Mouse (Mus musculus) right cerebral cortex, postnatal 14 days (tissue): ENCODE measurements at regions not wholly inside any gene's neighbourhood (a gene's known extent, or its start where the extent isn't known, plus 50 kb on each side); places are given as distances from the start of the nearest gene placed in this dataset.

Source experiments
- DNase-seq: peaks from one replicate; pipeline ENCODE4 v3.0.0; 2022

DNA sequence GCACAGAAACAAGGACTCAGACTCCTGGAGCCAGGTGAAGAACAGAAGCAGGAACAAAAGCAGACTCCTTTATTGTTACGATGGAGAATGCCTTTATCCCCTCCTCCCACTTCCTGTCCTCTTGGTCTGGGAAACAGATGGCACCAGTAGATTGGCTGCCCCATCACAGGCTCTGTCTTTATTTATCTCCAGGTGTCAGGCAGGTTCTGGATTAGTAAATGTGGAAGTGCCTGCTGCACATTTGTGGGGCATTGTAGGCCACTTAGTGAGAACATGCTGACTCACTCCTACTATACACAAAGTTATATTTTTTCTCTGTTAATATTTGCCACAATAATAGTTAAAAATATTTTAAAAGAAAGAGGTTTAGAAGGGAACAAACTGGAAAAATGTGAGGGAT lies 426.0 kb downstream of the Tmem161b start:
- DNase-seq, result no peak

DNA sequence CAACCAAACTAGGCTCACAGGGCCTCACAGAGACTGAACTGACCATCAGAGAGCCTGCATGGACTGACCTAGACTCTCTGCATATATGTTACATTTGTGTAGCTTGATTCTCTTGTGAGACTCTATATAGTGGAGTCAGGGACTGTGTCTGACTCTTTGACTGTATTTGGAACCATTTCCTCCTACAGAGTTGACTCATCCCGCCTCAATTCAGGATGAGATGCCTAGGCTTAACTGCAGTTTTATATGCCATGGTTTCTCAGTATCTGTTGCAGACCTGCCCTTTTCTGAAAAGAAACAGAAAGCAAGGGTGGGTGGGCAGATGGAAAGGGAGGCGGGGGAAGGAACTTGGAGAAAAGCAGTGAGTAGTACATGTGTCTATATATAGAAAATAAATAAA lies 441.9 kb downstream of the Tmem161b start:
- no peak for DNase-seq

DNA sequence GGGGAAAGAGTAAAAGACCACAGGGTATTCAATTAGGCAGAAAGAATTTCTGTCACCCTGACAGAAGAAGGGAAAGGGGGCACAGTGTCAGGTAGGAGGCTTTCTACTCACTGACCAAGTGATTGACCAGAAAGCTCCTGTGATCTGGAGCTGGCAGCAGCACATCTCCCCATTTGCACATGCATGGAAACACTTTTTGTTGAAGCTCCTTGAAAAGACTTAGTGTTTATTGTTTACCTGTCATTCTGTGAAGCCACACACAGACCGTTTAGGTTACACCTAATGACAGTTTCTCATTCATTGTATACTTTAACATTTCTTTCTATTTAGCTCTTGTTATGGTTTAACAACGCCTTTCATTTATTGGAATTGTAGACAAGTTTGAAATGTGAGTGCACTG lies 458.9 kb downstream of the Tmem161b start:
- DNase-seq, result no peak

DNA sequence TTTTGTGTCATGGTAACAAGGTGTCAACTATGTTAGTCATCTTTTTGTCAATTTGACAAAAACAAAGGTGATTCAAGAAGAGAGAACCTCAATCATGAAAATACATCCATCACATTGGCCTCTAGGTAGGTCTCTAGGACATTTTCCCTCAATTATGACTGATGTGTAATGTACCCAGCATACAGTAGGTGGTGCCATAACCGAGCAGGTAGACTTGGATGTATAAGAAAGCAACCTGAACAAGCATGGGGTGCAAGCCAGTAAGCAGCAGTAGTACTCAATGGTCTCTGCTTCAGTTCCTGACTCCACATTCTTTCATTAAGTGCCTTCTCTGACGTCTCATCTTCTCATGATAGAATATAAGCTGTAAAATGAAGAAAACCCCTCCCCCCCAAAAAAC lies 463.8 kb downstream of the Tmem161b start:
- DNase-seq, result no peak

DNA sequence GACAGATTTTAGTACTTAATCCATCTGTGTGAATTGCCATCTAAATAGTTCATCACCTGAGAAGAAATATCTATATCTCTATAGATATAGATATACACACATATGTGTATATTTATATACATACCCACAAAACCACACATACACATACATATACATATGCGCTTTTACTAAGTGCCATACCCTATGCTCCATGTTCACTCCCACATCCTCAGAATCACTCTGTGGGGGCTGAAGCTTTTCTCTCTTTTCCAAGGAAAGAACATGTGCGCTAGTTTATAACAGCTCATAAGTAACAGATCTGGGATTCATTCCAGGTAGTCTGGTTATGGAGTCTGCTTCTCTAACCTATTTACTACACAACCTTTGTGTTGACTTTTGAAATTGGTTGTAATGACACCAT lies 471.4 kb downstream of the Tmem161b start:
- DNase-seq, result no peak

DNA sequence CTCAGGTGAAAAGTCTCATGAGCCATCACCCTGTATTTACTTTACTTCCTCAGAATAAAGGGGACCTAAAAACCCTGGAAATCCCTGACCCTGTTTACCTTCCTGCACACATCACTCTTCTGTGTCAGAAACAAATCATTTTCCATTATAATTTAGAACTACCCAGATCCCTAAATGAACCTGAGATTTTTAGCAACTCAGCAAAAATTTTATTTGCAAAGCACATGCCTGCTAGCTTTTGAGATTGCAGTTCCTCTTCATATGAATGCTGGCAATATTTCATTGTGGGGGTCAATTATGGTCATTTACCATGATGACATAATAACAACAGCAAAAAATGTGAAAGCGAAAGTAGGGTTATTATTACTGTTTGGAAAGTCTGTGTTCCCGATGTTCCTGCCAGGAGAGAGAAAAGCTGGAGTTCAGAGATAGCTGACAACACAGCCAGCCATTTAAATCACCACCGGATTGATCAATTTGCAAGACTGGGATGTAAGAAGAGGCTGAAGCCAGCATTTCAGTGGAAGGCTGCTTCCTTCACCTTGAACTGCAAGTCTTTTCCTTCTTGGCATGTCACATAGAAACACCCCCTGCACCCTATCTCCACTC lies 476.5 kb downstream of the Tmem161b start:
- DNase-seq, result no peak

DNA sequence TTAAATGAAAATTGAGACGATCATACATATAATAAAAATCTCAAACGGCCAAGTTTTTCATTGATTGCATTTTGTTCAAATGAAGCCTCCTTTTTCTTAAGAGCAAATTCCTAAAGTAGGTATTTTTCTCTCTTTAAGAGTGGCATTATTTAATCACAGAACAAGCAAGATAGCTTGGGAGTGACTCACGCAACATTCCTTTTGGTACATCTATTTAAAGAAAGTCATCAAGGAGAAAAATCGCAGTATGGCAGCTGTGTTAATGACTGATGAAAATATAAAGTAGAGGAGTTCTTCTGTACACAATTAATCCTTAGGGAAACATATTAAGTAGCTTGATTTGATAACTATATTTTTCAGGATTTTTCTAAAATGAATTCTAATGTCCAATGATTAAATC lies 448.0 kb upstream of the Ccnh start:
- DNase-seq, result no peak

DNA sequence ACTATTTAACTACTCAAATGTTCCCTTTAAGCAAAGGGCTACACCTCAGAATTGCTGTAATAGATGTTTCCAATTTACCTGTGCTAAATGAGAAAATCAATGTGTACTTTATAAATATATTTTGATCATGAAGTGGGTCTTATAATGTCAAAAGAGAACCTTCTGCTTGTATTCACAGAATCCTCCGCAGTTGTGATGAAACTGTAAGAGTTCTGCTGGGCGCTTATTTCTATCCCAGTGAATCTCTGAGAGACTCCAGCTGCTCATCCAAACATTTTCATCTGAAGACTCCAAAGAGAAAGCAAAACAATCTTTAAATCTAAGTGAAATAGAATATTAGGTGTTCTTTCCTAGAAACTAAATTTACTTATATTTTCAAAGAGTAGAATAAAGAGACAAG lies 440.9 kb upstream of the Ccnh start:
- DNase-seq, result no peak

DNA sequence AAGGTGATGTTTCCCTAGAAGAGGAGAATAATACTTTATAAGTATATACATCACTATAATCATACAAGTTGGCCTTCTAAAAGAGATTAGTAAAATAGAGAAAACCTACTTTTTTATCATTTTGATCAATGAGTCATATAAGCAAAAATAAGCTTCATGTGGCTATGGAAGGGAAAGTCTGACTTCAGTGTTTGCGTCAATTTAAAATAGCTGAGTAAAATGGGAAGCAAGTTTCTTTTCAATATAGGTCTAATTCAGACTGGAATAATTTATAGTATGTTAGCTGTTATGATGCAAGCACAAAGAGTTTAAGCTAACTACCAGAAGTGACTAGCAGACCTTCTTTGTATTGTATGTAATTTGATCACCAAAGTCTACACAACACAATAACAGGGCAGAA lies 440.0 kb upstream of the Ccnh start:
- no peak for DNase-seq

DNA sequence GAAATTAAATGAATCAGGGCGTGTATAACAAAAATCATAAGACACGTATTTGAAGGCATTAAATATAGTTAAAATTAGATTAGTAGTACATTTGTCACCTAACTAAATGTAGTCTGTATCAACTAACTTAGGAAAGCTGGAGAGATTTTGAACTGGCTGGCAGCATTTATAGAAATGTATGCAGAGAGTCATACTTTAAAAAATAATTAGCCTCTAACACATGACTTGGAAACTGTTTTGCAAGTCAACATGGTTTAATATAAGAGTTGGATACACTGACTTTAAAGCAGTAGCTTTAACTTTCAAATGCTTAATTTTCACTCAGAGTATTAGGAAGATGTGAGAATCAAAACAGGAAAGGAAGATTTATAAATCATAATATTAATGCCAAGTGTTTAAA lies 439.1 kb upstream of the Ccnh start:
- DNase-seq, result no peak

DNA sequence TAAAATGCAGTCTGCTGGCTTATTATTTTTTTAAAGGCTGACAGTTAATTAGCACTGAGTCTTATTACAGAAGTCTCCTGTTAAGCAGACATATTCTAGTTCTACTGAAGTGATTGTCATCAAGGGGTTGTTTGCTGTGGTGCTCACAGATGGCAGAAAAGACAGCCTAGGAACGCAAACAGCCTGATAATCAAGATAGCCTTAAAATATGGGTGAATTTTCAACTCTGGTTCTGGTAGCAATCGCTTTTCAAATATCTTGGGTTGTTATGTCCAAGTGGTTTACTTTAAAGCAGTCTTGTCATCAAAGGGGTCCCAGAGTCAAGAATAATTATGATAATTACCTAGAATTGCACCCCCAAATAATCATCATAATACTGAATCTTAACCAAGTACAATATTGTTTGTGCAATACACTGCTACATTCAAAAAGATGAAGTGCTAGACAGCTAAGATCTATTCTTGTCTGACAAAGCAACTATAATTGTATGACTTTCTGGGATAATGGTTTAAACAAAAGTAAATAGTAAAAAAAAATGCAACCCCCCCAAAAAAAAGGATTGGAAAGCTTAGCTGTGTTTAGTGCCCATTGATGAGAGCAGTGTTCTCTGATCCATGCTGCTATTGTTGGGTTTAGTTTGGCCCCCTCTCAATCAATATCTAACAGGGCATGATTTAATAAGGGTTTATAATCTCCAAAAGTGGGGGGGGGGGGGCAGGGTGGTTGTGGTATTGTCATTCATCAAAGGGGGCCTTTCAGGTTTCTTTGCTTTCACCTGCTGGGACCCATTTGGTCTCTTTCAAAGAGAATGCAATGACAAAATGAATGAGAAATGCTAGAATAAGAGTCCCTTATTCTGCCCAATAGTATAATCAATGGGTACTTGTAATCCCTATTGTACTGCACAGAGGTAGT lies 437.4 kb upstream of the Ccnh start:
- DNase-seq, result no peak

DNA sequence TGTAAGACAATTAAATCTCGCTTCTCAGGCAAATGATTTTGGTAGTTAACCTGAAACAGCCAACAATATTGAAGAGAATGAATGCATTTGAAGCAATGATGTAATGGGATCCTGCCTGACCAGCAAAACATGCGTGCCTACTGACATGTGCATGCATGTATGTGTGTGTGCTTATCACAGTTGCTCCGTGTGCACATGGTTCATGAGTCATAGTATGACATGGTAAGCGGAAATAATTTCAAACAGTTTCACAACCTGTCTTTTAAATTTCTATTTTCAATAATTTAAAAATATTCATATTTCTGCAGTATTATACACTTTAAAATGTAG lies 436.8 kb upstream of the Ccnh start:
- DNase-seq, result no peak

DNA sequence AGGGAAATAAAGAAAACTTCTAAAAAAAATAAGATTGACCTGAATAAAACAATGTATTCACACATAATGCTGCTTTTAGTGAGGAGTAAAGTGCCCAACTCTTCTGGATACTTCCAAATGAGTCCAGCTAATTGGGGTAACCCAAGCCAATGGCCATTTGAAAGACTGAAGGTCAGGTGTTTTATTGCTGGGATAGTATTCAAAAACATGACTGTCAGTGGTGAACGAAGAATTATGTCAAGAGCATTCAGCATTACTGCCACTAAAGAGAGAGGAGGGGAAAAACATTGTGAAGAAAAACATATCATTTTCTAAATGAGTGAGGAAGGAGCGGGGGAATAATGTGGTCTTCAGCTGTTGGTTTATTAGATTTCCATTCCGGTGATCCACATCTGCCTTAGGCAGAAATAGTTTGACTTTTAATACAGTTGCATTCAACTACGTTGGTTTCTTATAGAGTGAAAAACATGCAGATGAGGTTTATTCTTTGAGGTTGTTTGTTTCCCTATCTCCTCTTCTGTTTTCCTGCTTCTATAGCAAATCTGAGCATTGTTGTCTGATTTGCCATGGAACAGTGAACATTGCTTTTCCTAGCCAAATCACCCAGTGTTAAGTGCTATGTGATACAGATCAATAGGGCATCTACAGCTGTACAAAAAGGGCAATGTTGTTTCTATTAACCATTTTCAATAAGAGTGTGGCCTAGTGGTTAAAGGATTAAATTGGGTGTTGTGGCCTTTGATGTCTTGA lies 435.3 kb upstream of the Ccnh start:
- no peak for DNase-seq

DNA sequence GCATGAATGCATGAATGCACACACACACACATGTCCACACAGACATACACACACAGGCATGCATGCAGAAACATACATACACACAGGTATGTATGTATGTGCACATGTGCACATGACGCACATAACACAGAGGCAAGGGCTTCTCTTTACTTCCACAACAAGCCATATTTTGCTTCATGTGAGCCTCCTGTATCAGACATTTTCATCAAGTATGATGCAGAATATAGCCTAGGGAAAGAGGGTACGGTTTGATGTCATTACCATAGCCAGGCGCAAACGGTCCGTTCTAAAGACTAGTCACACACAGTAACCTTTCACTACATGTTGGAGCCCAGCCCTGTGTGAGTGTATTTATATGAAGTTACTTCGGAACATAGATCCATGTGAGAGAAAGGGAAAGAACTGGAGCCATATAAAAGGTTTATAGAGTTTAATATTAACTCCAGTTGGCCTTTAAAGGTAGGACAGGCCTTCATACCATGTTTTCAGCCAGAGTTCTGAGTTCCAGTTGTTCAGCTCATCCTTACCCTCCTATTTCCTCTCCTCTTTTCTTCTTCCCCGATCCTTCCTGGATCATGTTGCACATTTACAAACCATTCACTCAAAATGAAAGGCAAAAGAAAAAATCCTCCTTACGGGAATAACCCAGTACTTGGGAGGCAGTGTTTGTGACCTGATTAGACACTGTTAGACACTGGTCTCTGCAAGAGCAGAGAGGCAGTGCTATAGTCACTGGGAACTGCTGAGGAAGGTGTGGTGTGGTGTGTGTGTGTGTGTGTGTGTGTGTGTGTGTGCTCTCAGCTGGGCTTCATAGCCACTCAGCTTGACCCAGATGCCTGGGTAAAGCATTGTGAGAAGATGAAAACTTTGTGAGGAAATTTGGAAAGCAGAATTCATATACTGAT lies 434.1 kb upstream of the Ccnh start:
- DNase-seq, result no peak

DNA sequence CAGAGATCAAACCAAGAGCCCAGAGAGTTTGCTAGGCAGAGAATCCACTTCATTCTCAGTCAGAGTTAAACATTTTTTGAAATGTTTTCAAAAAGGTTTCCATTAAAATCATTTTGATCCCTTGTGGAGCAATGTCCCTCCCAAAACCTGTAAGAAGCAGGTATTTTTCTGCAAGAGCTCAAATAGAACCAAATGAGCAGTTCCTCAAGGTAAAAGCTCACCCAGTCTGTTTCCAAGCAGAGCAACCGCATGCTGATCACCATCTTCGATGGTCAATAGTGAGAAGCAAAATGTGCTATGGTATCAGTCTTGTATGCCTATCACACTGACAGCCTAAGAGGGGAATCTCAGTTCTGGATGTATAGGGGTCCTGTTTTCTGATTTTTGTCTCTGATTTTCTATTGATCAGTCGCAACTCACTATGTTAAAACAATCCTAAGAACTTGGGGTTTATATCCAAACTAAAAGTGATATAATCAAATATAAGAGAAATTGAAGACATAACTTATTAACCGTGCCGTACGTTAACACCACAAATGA lies 432.3 kb upstream of the Ccnh start:
- DNase-seq, result no peak

DNA sequence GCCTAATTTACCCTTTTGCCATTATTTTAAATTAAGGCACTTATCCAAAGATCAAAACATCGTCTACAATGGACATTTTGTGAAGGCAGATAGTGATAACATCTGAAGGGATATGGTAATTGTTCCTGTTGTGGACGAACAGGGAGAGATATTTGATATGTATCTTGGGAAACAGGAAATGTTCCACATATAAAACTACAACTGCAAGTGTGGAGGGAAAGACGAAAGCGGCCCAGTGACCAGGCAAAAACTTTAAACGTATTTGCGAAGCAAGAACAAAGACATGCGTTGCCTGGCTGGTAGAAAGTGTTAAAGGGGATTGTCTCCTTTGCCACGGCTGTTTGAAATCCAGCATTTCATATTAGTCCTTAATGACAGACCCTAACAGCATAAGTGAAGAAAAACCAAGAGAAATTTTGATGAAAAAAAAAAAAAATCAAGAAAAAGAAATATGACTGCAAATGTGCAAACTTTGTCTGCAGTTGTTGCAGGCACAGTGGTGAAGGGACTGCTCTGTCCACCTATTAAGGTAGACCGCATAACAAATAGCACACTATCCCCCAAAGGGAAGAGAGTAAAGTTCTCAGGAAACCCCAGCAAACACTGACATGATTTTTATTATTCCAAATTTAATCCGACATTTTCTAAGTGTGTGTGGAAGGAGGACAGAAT lies 431.2 kb upstream of the Ccnh start:
- DNase-seq, result no peak

DNA sequence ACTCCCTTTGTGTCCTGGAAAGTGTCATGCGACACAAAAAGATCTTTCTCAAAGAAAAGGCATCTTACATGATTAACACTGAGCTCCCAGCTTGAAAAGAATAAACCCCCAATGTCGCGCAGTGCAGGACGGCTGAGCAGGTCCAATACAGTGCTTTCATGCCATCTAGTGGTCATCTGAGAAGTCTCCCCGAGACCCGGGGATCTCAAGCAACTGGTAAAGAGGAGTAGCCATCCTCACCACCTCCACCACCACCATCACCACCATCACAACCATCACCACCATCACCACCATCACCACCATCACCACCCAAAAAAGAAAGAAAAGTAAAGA lies 430.7 kb upstream of the Ccnh start:
- DNase-seq, result peak; percentile 69

DNA sequence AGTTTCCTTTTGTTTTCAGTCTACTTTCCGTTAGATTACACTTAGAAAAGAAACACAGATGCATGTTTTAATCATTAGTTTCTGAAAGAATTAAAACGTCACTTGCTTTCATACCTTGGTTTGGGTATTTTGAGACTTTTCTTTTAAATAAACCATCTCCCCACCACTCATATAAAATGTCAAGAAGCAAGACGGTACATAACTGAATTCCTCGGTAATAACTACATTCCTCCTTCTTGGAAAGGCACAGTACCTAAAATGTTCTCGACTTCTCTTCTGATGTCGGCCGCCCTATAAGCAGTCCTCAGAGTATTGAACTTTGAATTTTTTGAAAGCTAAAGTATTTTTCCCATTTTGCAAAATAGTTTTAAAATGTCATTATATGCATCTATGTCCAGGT lies 430.1 kb upstream of the Ccnh start:
- no peak for DNase-seq

DNA sequence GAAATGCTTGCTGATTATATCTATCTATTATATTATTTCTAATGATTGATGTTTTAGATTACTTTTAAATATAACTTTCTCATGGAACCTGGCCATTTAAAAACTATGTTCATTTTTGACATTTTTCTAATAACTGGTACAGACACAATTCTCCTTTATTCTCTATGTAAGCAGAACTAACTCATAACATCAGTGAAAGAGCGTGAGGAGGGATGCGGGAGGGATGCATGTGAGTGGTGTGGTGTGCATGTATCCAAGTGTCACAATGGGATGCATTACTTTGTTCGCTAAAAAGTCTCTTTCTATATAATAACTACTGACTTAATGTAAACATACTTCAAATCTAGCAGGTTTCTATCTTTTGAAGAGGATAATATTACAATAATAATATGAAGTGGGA lies 428.7 kb upstream of the Ccnh start:
- DNase-seq, result no peak

DNA sequence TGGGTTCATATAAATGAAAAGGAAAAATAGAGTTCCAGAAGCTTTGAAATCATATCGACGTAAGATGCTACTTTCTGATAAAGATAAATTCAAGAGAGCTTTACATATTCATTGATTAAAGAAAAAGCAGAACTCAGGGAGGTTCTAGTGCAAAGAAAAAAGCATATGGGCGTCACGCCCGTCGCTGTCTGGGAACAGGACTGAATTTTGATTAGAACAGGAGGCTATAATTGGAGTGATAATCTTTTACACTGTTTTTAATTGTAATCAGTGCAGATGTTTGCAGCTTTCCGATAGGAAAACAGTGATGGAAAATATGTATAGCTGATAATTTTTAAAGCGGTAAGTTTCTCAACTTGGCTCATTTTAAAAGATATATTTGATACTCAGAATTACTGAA lies 428.2 kb upstream of the Ccnh start:
- peak; percentile 50 for DNase-seq

DNA sequence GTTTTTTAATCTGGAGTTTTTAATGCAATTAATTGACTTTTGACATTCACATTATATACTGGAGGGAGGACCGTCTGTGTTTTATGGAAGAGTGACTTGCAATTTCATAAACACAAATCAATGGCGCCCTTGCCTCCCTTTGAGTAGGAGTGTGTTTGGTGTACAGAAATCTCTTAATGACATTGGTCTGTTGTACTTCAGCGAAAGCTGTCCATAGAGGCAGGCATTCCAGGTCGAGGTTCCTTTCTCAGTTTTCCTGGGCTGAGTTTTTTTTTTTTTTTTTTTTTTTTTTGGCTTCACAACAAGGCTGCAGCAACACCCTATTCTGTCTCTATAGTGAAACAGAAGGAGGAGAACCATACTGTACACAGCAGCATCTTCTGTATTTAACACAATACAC lies 427.4 kb upstream of the Ccnh start:
- no peak for DNase-seq

DNA sequence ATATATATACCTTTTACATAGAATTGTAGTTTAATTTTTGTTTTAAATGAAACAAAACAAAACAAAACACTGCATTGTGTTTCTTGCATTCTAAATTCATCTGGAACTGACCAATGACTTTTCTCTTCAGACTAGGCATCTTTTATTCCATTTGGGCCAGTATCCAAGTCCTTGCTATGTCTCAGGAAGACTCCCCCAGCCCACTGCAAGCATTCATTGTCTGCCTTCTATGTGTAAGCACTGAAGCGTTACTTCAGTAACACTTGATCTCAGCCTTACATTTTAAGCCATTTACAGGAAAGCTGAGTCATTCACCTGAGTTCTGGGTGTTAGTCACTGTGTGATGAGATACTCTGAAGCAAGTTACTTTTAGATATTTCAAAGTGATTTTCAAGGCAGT lies 425.3 kb upstream of the Ccnh start:
- no peak for DNase-seq
